Mouse (Mus musculus): Measurements from ENCODE around the gene Maml3. TPM values are rescaled to one million over a fixed set of nuclear protein-coding genes. Genes with fewer than 3 reads are reported as not detected.

Maml3 gene
- polyA plus RNA-seq, 1 experiment from 2014 or later, result 5.0 TPM

- 89% methylated on average over 3 of the region's 3 CpGs for WGBS
- H3K4me3 ChIP-seq (replicated peaks; ENCODE audit: low read length), result no peak overlapping the region
- H3K27me3 ChIP-seq (replicated peaks; ENCODE audit: control insufficient read depth, insufficient read depth, low read length), result no peaks in the 10 kb centered on the region
- H3K4me1 ChIP-seq (replicated peaks; ENCODE audit: control insufficient read depth, insufficient read depth, low read length), result peaks cover 5% of the 10 kb centered on the region; the same call in 1 of the 2 replicates
- no peaks in the 10 kb centered on the region for H3K36me3 ChIP-seq (ENCODE audit: control insufficient read depth, insufficient read depth)
- no peak overlapping the region for H3K27ac ChIP-seq (ENCODE audit: low read length)
- H3K9ac ChIP-seq (replicated peaks; ENCODE audit: low read depth, low read length), result no peak overlapping the region
- ATAC-seq, result no peak
- no peaks in the 10 kb centered on the region for H3K9me3 ChIP-seq (ENCODE audit: control insufficient read depth, low read length)
- H3K4me2 ChIP-seq (ENCODE audit: low read length), result no peak overlapping the region
Measured at GRCm38 (mm10) chr3:51764175-51764574, 340.7 kb downstream of the Maml3 start.

GRCm38 (mm10) chr3:51762900-51763299 is 342.0 kb downstream of the Maml3 start:
- no peak overlapping the region for H3K4me3 ChIP-seq (replicated peaks; ENCODE audit: low read length)
- ATAC-seq, result no peak
- H3K27me3 ChIP-seq (replicated peaks; ENCODE audit: control insufficient read depth, insufficient read depth, low read length), result no peaks in the 10 kb centered on the region
- no peak overlapping the region for H3K4me2 ChIP-seq (ENCODE audit: low read length)
- 92% methylated on average over 10 of the region's 10 CpGs for WGBS
- no peaks in the 10 kb centered on the region for H3K36me3 ChIP-seq (ENCODE audit: control insufficient read depth, insufficient read depth)
- H3K27ac ChIP-seq (ENCODE audit: low read length), result peak overlapping the region; percentile 3; the same call in 1 of the 2 replicates
- peaks cover 5% of the 10 kb centered on the region; the same call in 1 of the 2 replicates for H3K4me1 ChIP-seq (replicated peaks; ENCODE audit: control insufficient read depth, insufficient read depth, low read length)
- no peak overlapping the region for H3K9ac ChIP-seq (replicated peaks; ENCODE audit: low read depth, low read length)
- H3K9me3 ChIP-seq (ENCODE audit: control insufficient read depth, low read length), result no peaks in the 10 kb centered on the region

- H3K36me3 ChIP-seq (ENCODE audit: control insufficient read depth, insufficient read depth), result no peaks in the 10 kb centered on the region
- no peak overlapping the region for H3K9ac ChIP-seq (replicated peaks; ENCODE audit: low read depth, low read length)
- H3K4me2 ChIP-seq (ENCODE audit: low read length), result no peak overlapping the region
- no peaks in the 10 kb centered on the region; the same call in 1 of the 2 replicates for H3K9me3 ChIP-seq (ENCODE audit: control insufficient read depth, low read length)
- H3K4me1 ChIP-seq (replicated peaks; ENCODE audit: control insufficient read depth, insufficient read depth, low read length), result peaks cover 5% of the 10 kb centered on the region; the same call in 1 of the 2 replicates
- ATAC-seq, result no peak
- WGBS, result 87% methylated on average over 3 of the region's 3 CpGs
- no peaks in the 10 kb centered on the region for H3K27me3 ChIP-seq (replicated peaks; ENCODE audit: control insufficient read depth, insufficient read depth, low read length)
- no peak overlapping the region for H3K27ac ChIP-seq (ENCODE audit: low read length)
- no peak overlapping the region for H3K4me3 ChIP-seq (replicated peaks; ENCODE audit: low read length)
Measured at GRCm38 (mm10) chr3:51759534-51759933, 345.3 kb downstream of the Maml3 start.

- no peaks in the 10 kb centered on the region for H3K36me3 ChIP-seq (ENCODE audit: control insufficient read depth, insufficient read depth)
- H3K9ac ChIP-seq (replicated peaks; ENCODE audit: low read depth, low read length), result no peak overlapping the region
- no peak for ATAC-seq
- H3K27me3 ChIP-seq (replicated peaks; ENCODE audit: control insufficient read depth, insufficient read depth, low read length), result no peaks in the 10 kb centered on the region
- WGBS, result 96% methylated on average over 5 of the region's 5 CpGs
- H3K4me2 ChIP-seq (ENCODE audit: low read length), result no peak overlapping the region
- H3K4me1 ChIP-seq (replicated peaks; ENCODE audit: control insufficient read depth, insufficient read depth, low read length), result no peaks in the 10 kb centered on the region
- no peaks in the 10 kb centered on the region; the same call in 1 of the 2 replicates for H3K9me3 ChIP-seq (ENCODE audit: control insufficient read depth, low read length)
- H3K4me3 ChIP-seq (replicated peaks; ENCODE audit: low read length), result no peak overlapping the region
- H3K27ac ChIP-seq (ENCODE audit: low read length), result no peak overlapping the region
Measured at GRCm38 (mm10) chr3:51757032-51757431, 347.8 kb downstream of the Maml3 start.

- Histone ChIP-seq H3K27ac (ENCODE audit: low read length) (no peak overlapping the region), H3K4me2 (ENCODE audit: low read length) (no peak overlapping the region), H3K27me3 (replicated peaks; ENCODE audit: control insufficient read depth, insufficient read depth, low read length) (no peaks in the 10 kb centered on the region), H3K9ac (replicated peaks; ENCODE audit: low read depth, low read length) (no peak overlapping the region), H3K36me3 (ENCODE audit: control insufficient read depth, insufficient read depth) (no peaks in the 10 kb centered on the region), H3K4me3 (replicated peaks; ENCODE audit: low read length) (no peak overlapping the region), H3K4me1 (replicated peaks; ENCODE audit: control insufficient read depth, insufficient read depth, low read length) (peaks cover 2% of the 10 kb centered on the region; the same call in 1 of the 2 replicates), H3K9me3 (ENCODE audit: control insufficient read depth, low read length) (no peaks in the 10 kb centered on the region; the same call in 1 of the 2 replicates)
- ATAC-seq, result no peak
- WGBS, result 89% methylated on average over 5 of the region's 5 CpGs
Measured at GRCm38 (mm10) chr3:51756283-51756682, 348.6 kb downstream of the Maml3 start.

GRCm38 (mm10) chr3:51753262-51753661 is 351.6 kb downstream of the Maml3 start:
- ATAC-seq, result no peak
- Histone ChIP-seq H3K4me1 (replicated peaks; ENCODE audit: control insufficient read depth, insufficient read depth, low read length) (peaks cover 26% of the 10 kb centered on the region), H3K27me3 (replicated peaks; ENCODE audit: control insufficient read depth, insufficient read depth, low read length) (no peaks in the 10 kb centered on the region), H3K27ac (ENCODE audit: low read length) (no peak overlapping the region), H3K9ac (replicated peaks; ENCODE audit: low read depth, low read length) (no peak overlapping the region), H3K9me3 (ENCODE audit: control insufficient read depth, low read length) (no peaks in the 10 kb centered on the region; the same call in 1 of the 2 replicates), H3K36me3 (ENCODE audit: control insufficient read depth, insufficient read depth) (no peaks in the 10 kb centered on the region), H3K4me2 (ENCODE audit: low read length) (no peak overlapping the region), H3K4me3 (replicated peaks; ENCODE audit: low read length) (no peak overlapping the region)
- 91% methylated on average over 5 of the region's 5 CpGs for WGBS

- Histone ChIP-seq H3K36me3 (ENCODE audit: control insufficient read depth, insufficient read depth) (no peaks in the 10 kb centered on the region), H3K4me1 (replicated peaks; ENCODE audit: control insufficient read depth, insufficient read depth, low read length) (peaks cover 26% of the 10 kb centered on the region), H3K27ac (ENCODE audit: low read length) (no peak overlapping the region), H3K4me3 (replicated peaks; ENCODE audit: low read length) (no peak overlapping the region), H3K9me3 (ENCODE audit: control insufficient read depth, low read length) (no peaks in the 10 kb centered on the region), H3K27me3 (replicated peaks; ENCODE audit: control insufficient read depth, insufficient read depth, low read length) (no peaks in the 10 kb centered on the region), H3K9ac (replicated peaks; ENCODE audit: low read depth, low read length) (no peak overlapping the region), H3K4me2 (ENCODE audit: low read length) (no peak overlapping the region)
- ATAC-seq, result no peak
- 51% methylated on average over 12 of the region's 12 CpGs for WGBS
Measured at GRCm38 (mm10) chr3:51751440-51751839, 353.4 kb downstream of the Maml3 start.

- Histone ChIP-seq H3K27ac (ENCODE audit: low read length) (peak overlapping the region; percentile 95), H3K9me3 (ENCODE audit: control insufficient read depth, low read length) (no peaks in the 10 kb centered on the region), H3K4me1 (replicated peaks; ENCODE audit: control insufficient read depth, insufficient read depth, low read length) (peaks cover 26% of the 10 kb centered on the region), H3K36me3 (ENCODE audit: control insufficient read depth, insufficient read depth) (no peaks in the 10 kb centered on the region), H3K27me3 (replicated peaks; ENCODE audit: control insufficient read depth, insufficient read depth, low read length) (no peaks in the 10 kb centered on the region), H3K4me3 (replicated peaks; ENCODE audit: low read length) (no peak overlapping the region), H3K9ac (replicated peaks; ENCODE audit: low read depth, low read length) (peak overlapping the region; percentile 49), H3K4me2 (ENCODE audit: low read length) (peak overlapping the region; percentile 16; the same call in 1 of the 2 replicates)
- peak; percentile 47 for ATAC-seq
- 45% methylated on average over 8 of the region's 8 CpGs for WGBS
Measured at GRCm38 (mm10) chr3:51749812-51750481, 354.9 kb downstream of the Maml3 start.

- Histone ChIP-seq H3K27ac (ENCODE audit: low read length) (peak overlapping the region; percentile 95), H3K4me3 (replicated peaks; ENCODE audit: low read length) (no peak overlapping the region), H3K4me2 (ENCODE audit: low read length) (no peak overlapping the region; the same call in 1 of the 2 replicates), H3K9ac (replicated peaks; ENCODE audit: low read depth, low read length) (peak overlapping the region; percentile 49), H3K9me3 (ENCODE audit: control insufficient read depth, low read length) (no peaks in the 10 kb centered on the region), H3K27me3 (replicated peaks; ENCODE audit: control insufficient read depth, insufficient read depth, low read length) (no peaks in the 10 kb centered on the region), H3K4me1 (replicated peaks; ENCODE audit: control insufficient read depth, insufficient read depth, low read length) (peaks cover 26% of the 10 kb centered on the region), H3K36me3 (ENCODE audit: control insufficient read depth, insufficient read depth) (no peaks in the 10 kb centered on the region)
- peak; percentile 68 for ATAC-seq
- WGBS, result 21% methylated on average over 7 of the region's 7 CpGs
Measured at GRCm38 (mm10) chr3:51749421-51749811, 355.5 kb downstream of the Maml3 start.
